Mouse (Mus musculus): ENCODE results near the gene Arl14ep. TPM values are rescaled to one million over a fixed set of nuclear protein-coding genes. Genes with fewer than 3 reads are reported as not detected.

Arl14ep gene
- total RNA-seq (2012; rRNA removed), result 37.5 and 39.4 TPM in 2 replicates

GRCm38 (mm10) chr2:106973959-106974639 lies at the start of gene Arl14ep:
Arl14ep (minus strand) TSS chr2:106974424.
- Histone ChIP-seq H3K36me3 (ENCODE audit: control insufficient read depth, insufficient read depth, low read length, poor library complexity, severe bottlenecking) (no peaks in the 10 kb centered on the region), H3K4me3 (ENCODE audit: insufficient read depth in 1 of 2, low read depth in 1 of 2, low read length in 2 of 2, poor library complexity in 1 of 2, severe bottlenecking in 1 of 2) (peak within 1 kb of the TSS; percentile 91 to 96), H3K27ac (ENCODE audit: insufficient read depth, low read depth, low read length, poor library complexity, severe bottlenecking) (no peak within 1 kb of the TSS; the same call in 1 of the 2 replicates), H3K9me3 (ENCODE audit: control insufficient read depth, insufficient read depth, low read depth, low read length) (no peaks in the 10 kb centered on the region), H3K4me1 (ENCODE audit: control insufficient read depth in 2 of 2, insufficient read depth in 2 of 2, low read length in 2 of 2, poor library complexity in 1 of 2) (peaks cover 0 to 3% of the 10 kb centered on the region in 2 experiments; a peak in 1 of 4 replicates), H3K9ac (ENCODE audit: insufficient read depth, low read depth, low read length, poor library complexity, severe bottlenecking) (peak within 1 kb of the TSS; percentile 91)
- peak; percentile 79 for DNase-seq (ENCODE audit: low read depth, low spot score)
- TF ChIP-seq CHD2 (IDR thresholded peaks at IDR 0.05; ENCODE audit: low read depth, low read length) (no peak), ZC3H11A (IDR thresholded peaks at IDR 0.05; ENCODE audit: borderline replicate concordance, low read depth, low read length) (no peak), MAFK (IDR thresholded peaks at IDR 0.05; ENCODE audit: insufficient read depth, low read depth, low read length) (no peak), HCFC1 (IDR thresholded peaks at IDR 0.05; ENCODE audit: borderline replicate concordance, insufficient read depth, low read length) (peak; percentile 66; the same call in 1 of the 2 replicates), ZNF384 (IDR thresholded peaks at IDR 0.05; ENCODE audit: low read depth, low read length) (no peak)
- in situ Hi-C loops (cut with MboI; ENCODE audit: low sequenced_read_pairs in 2 of 2, unreplicated experiment in 2 of 2), result loop anchor here in 1 of 2 experiments (25.0 kb wide), 1 partner anchor 537 kb away; no protein-coding TSS in a partner anchor

- Histone ChIP-seq H3K4me3 (ENCODE audit: insufficient read depth in 1 of 2, low read depth in 1 of 2, low read length in 2 of 2, poor library complexity in 1 of 2, severe bottlenecking in 1 of 2) (no peak overlapping the region), H3K4me1 (ENCODE audit: control insufficient read depth in 2 of 2, insufficient read depth in 2 of 2, low read length in 2 of 2, poor library complexity in 1 of 2) (no peaks in the 10 kb centered on the region), H3K27ac (ENCODE audit: insufficient read depth, low read depth, low read length, poor library complexity, severe bottlenecking) (no peak overlapping the region), H3K36me3 (ENCODE audit: control insufficient read depth, insufficient read depth, low read length, poor library complexity, severe bottlenecking) (no peaks in the 10 kb centered on the region), H3K9ac (ENCODE audit: insufficient read depth, low read depth, low read length, poor library complexity, severe bottlenecking) (no peak overlapping the region), H3K9me3 (ENCODE audit: control insufficient read depth, insufficient read depth, low read depth, low read length) (no peaks in the 10 kb centered on the region)
- in situ Hi-C loops (cut with MboI; ENCODE audit: low sequenced_read_pairs in 2 of 2, unreplicated experiment in 2 of 2), result no loop called here
- DNase-seq (ENCODE audit: low read depth, low spot score), result no peak
- TF ChIP-seq MAFK (IDR thresholded peaks at IDR 0.05; ENCODE audit: insufficient read depth, low read depth, low read length), result no peak
- TF ChIP-seq HCFC1 (IDR thresholded peaks at IDR 0.05; ENCODE audit: borderline replicate concordance, insufficient read depth, low read length), result no peak
- no peak for TF ChIP-seq CHD2 (IDR thresholded peaks at IDR 0.05; ENCODE audit: low read depth, low read length)
- TF ChIP-seq ZC3H11A (IDR thresholded peaks at IDR 0.05; ENCODE audit: borderline replicate concordance, low read depth, low read length), result no peak
- TF ChIP-seq ZNF384 (IDR thresholded peaks at IDR 0.05; ENCODE audit: low read depth, low read length), result no peak
These were observed 48.5 kb upstream of the Arl14ep start for GRCm38 (mm10) chr2:107022713-107023112.

DNA sequence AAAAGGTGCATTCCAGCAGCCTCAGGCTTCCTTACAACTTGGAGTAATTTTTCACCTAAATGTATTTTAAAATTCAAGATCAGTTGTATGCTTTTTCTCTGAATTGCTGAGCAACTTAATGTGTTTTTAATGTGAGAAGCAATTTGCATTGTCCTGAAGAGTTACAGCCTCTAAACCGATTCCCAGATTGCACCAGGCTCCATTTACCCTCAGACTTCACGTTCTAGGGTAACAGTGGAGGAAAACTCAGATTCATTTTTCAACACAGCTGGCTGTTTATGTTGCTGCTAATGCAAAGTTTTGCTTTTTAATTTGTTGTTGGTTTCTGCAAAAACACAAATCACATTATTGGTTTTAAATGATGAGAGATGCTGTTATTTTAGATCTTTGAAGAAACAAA lies 45.1 kb upstream of the Arl14ep start:
- Histone ChIP-seq H3K27ac (ENCODE audit: insufficient read depth, low read depth, low read length, poor library complexity, severe bottlenecking) (no peak overlapping the region), H3K9ac (ENCODE audit: insufficient read depth, low read depth, low read length, poor library complexity, severe bottlenecking) (no peak overlapping the region), H3K4me3 (ENCODE audit: insufficient read depth in 1 of 2, low read depth in 1 of 2, low read length in 2 of 2, poor library complexity in 1 of 2, severe bottlenecking in 1 of 2) (no peak overlapping the region), H3K36me3 (ENCODE audit: control insufficient read depth, insufficient read depth, low read length, poor library complexity, severe bottlenecking) (no peaks in the 10 kb centered on the region), H3K4me1 (ENCODE audit: control insufficient read depth in 2 of 2, insufficient read depth in 2 of 2, low read length in 2 of 2, poor library complexity in 1 of 2) (no peaks in the 10 kb centered on the region), H3K9me3 (ENCODE audit: control insufficient read depth, insufficient read depth, low read depth, low read length) (no peaks in the 10 kb centered on the region)
- in situ Hi-C loops (cut with MboI; ENCODE audit: low sequenced_read_pairs in 2 of 2, unreplicated experiment in 2 of 2), result no loop called here
- no peak for DNase-seq (ENCODE audit: low read depth, low spot score)
- TF ChIP-seq ZC3H11A (IDR thresholded peaks at IDR 0.05; ENCODE audit: borderline replicate concordance, low read depth, low read length), result no peak
- TF ChIP-seq MAFK (IDR thresholded peaks at IDR 0.05; ENCODE audit: insufficient read depth, low read depth, low read length), result no peak
- no peak for TF ChIP-seq ZNF384 (IDR thresholded peaks at IDR 0.05; ENCODE audit: low read depth, low read length)
- no peak for TF ChIP-seq CHD2 (IDR thresholded peaks at IDR 0.05; ENCODE audit: low read depth, low read length)

GRCm38 (mm10) chr2:107013161-107013560 lies 38.9 kb upstream of the Arl14ep start:
- in situ Hi-C loops (cut with MboI; ENCODE audit: low sequenced_read_pairs in 2 of 2, unreplicated experiment in 2 of 2), result no loop called here
- H3K27ac ChIP-seq (ENCODE audit: insufficient read depth, low read depth, low read length, poor library complexity, severe bottlenecking), result no peak overlapping the region

More at GRCm38 (mm10) chr2:107013161-107013560, 38.9 kb upstream of the Arl14ep start:
- no peak for DNase-seq (ENCODE audit: low read depth, low spot score)
- TF ChIP-seq CHD2 (IDR thresholded peaks at IDR 0.05; ENCODE audit: low read depth, low read length) (no peak), ZNF384 (IDR thresholded peaks at IDR 0.05; ENCODE audit: low read depth, low read length) (no peak), MAFK (IDR thresholded peaks at IDR 0.05; ENCODE audit: insufficient read depth, low read depth, low read length) (no peak), ZC3H11A (IDR thresholded peaks at IDR 0.05; ENCODE audit: borderline replicate concordance, low read depth, low read length) (no peak), HCFC1 (IDR thresholded peaks at IDR 0.05; ENCODE audit: borderline replicate concordance, insufficient read depth, low read length) (no peak)
- no peak overlapping the region for H3K9ac ChIP-seq (ENCODE audit: insufficient read depth, low read depth, low read length, poor library complexity, severe bottlenecking)
- no peaks in the 10 kb centered on the region for H3K36me3 ChIP-seq (ENCODE audit: control insufficient read depth, insufficient read depth, low read length, poor library complexity, severe bottlenecking)
- no peaks in the 10 kb centered on the region for H3K4me1 ChIP-seq (ENCODE audit: control insufficient read depth in 2 of 2, insufficient read depth in 2 of 2, low read length in 2 of 2, poor library complexity in 1 of 2)
- no peak overlapping the region for H3K4me3 ChIP-seq (ENCODE audit: insufficient read depth in 1 of 2, low read depth in 1 of 2, low read length in 2 of 2, poor library complexity in 1 of 2, severe bottlenecking in 1 of 2)
- H3K9me3 ChIP-seq (ENCODE audit: control insufficient read depth, insufficient read depth, low read depth, low read length), result no peaks in the 10 kb centered on the region

All from ES-E14 (cell line).